Mouse (Mus musculus) left cerebral cortex, adult 9 months (tissue): ENCODE data around the gene Brca2.
A peak's percentile ranks its signal among the peaks of the same experiment; 100 is the strongest.

ENCODE experiments used
- DNase-seq, 2 experiments: peaks; one replicate each; pipeline ENCODE4 v3.0.0; 2022; ENCODE audit warnings: low spot score in 2 of 2

Brca2 gene

DNA sequence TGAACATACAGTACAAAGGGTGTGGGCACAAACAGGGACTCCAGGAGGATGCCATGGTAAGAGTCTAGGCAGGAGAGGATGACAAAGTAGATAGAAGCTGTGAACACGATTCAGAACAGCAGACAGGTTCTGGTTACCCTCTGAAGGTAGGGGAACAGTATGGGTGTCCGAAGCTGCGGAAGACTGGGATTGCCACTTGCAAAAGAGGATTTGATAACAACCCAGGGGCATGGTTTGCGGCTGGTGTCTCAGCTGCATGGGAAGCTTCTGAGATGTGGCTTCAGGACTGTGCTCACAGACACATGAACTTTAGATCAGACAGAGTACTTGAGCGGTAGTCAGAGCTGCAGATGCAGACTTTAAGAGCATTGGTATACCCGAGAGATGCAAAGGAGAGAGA is 42.0 kb downstream of the Brca2 start:
- no peak for DNase-seq

GRCm38 (mm10) chr5:150566226-150566625 is 43.8 kb downstream of the Brca2 start:
- DNase-seq = peak; percentile 54 to 67

DNA sequence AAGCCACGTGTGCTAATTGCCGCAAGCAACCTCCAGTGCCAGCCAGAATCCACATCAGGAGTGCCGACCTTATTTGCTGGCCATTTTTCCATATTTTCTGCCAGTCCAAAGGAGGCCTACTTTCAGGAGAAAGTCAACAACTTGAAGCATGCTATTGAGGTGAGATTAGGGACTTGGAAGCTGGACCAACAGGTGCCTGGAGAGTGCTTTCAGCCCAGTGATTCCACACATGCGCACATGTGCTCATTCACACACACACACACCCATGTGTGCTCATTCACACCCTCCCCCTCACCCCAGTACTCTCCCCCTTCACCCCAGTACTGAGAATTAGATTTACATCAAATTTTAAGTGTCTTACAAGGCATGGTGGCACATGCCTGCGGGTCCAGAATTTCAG is 44.5 kb downstream of the Brca2 start:
- no peak for DNase-seq

DNA sequence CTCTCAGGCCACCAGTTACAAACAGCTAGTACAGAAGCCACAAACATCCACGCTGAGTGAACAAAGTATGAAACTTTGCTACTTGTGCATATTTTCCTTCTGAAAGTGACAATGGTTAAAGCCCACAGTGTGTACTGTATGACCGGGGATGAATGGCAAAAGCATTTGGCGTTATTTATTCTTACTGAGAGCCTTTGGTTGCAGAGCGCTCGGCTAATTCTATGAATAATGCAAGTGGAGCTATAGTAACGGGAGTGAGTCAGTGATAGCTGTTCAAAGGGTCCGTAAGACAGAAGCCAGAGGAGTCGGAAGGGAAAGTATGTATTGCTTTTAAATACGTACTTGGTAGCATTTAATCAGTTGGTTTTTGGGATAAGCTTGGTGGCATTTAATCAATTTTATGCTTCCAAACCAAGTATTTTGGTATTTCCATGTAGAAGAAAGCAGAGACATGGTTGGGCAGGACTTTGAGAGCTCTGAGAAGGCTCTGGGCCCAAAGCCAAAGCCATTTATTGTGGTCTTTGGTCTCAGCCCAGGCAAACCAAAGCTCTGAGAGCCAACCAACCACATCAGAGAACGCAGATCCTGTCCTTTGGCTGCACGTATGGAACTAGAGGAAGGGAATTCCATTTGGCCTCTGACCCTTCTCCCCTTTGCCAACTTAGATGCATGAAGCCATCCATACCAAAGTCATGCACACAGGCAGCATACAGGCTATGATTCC is 48.2 kb downstream of the Brca2 start:
- DNase-seq = no peak

GRCm38 (mm10) chr5:150574403-150574802 is 52.0 kb downstream of the Brca2 start:
- no peak for DNase-seq

DNA sequence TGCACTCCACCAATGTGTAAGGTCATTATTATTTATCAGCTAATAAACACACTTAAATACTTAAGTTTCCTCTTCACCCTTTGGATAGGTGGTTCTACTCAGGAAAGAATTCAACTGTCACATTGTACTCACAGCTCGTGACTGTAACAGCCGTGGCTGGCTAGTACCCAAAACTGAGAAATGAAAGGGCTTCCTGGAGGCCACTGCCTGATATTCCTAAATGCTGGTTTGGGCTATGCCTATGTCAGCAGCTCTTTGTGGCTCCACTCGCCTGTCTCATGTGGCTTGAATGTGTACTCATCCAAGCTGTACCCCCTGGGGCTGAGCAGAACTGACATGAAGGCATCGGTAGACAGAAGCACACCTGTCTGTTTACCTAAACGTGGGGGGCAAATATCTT is 52.5 kb downstream of the Brca2 start:
- DNase-seq = no peak

DNA sequence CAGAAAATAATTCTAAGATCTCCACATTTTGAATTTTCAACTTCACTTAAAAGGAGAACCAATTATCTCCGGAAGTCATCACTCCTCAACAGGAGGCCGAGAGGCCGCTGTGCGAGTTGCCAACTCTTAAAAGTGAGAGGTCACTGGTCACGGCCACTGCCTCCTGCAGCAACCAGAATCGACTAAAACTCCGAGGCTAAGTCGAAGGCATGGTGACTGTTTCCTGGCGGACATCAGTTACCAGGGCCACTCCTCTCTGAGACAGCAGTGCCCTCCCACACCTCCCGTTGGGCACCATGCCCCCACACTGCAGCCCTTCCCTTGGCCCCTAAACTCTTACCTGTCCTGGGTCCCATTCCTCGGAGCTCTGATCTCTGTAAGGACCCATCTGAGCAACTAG is 54.4 kb downstream of the Brca2 start:
- DNase-seq = no peak

- no peak for DNase-seq
Observed at GRCm38 (mm10) chr5:150578613-150579171, 56.3 kb downstream of the Brca2 start.

DNA sequence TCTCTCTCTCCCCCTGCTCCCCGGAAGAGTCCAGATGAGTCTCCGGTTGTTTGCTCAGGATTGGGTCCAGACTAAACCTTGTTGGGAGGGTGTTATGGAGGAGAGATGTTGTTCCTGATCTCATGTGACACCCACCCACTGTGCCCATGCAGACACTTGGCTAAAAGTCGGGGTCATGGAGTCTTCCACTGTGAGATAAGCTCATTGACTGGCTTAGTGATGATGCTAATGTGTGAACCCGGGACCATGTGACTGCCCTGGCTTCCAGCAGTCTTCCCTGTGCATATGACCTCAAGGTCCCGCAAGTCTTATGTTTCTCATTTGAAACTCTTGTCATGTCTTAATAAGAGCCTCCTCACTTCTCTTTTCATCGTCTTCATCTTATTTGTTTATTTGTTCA is 58.8 kb downstream of the Brca2 start:
- DNase-seq = no peak

GRCm38 (mm10) chr5:150583181-150583580 is 60.8 kb downstream of the Brca2 start:
- no peak for DNase-seq

- no peak for DNase-seq
Observed at GRCm38 (mm10) chr5:150583622-150584336, 61.3 kb downstream of the Brca2 start.

GRCm38 (mm10) chr5:150584337-150584729 is 61.9 kb downstream of the Brca2 start:
- DNase-seq = no peak

GRCm38 (mm10) chr5:150589945-150590344 is 67.5 kb downstream of the Brca2 start:
- no peak for DNase-seq

GRCm38 (mm10) chr5:150592186-150592903 is 69.9 kb downstream of the Brca2 start:
- no peak for DNase-seq

DNA sequence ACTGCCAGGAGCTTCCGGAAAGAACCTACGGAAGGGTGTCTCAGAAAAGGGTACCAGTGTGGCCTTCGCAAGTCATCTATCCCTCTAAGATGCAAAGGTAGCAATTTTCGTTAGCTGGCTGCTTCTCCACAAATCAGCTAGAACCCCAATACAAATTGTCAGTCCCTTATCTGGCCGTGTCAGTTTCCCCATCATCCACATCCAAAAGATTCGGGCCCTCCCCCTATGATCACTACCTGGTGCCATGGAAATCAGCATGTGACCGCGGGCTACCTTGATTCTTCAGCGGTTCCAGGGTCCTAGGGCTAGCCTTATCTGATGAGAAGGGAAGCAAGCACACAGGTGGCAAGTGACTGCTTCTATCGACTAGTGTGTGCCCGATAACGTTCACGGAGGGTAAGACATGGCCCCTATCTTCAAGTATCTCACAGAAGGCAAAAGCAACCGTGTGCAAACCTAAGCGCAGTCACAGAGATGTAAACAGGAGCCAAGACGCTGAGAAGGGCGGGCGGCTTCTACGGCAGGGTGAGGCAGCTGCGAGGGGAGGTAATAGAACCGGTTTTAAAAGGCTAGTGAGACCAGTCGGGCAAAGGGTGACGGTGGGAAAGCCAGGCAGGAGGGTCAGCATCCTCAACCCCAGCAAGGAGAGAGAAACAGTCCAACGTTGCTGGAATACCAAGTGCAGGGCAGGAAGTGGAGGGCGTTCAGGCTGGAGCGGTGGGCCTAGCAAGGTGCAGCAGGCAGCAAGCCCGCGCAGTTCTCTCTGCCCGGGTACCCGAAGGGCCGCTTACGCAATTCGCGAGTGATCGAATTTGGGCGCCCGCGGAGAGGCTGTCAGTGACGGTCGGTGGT is 70.7 kb downstream of the Brca2 start:
- DNase-seq = peak in 1 of 2 experiments; percentile 49

DNA sequence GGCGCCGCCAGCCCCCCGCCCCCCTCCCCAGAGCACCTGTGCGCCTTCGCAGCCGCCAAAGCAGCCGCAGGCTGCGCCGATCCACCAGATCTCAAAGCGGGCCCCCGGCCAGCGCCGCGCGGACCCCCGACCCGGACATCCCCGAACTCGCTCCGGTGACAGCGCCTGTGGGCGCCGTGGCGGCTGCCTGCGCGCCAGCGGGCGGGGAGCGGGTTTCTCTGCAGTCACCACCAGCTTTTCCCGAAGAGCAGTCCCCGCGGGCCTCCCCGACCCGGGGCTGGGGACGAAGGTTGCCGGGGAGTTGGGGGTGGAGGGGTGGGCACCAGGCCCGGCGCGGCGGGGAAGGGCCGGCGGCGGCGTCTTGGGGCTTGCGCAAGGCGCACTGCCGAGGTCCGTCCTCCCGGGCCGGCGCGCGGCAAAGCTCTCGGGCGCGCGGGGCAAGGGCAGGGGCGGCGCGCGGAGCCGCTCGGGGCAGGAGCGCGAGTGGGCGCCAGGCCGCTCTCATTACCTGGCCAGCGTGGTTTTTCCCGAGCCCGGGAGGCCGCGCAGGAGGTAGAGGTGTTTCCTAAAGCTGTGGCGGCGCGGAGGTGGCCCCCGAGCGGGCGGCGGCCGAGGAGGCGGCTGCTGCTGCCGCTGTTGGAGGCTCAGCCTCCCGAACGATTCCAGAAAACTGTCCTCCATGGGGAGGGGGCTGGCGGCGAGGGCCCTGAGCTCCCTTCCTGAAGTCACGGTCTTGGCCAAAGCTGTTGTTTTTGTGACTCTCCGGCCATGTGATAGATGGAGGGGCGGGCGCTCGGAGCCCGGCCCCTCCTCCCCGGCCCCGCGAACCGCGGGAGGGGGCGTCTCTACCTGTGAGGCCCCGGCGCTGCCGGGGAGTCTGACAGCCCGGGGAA is 71.6 kb downstream of the Brca2 start:
- DNase-seq = peak in 1 of 2 experiments; percentile 59

- DNase-seq = no peak
Observed at GRCm38 (mm10) chr5:150594649-150595339, 72.4 kb downstream of the Brca2 start.

- no peak for DNase-seq
Observed at GRCm38 (mm10) chr5:150595366-150596016, 73.1 kb downstream of the Brca2 start.

- DNase-seq = no peak
Observed at GRCm38 (mm10) chr5:150597088-150597487, 74.7 kb downstream of the Brca2 start, which contains the start of gene N4bp2l1. Gene N4bp2l1, minus strand, starts transcription at chr5:150597188.
